Mouse (Mus musculus) lung, postnatal 25 days (tissue): ENCODE data around the gene Hspb2.

Experiments
- DNase-seq: peaks from one replicate; pipeline ENCODE4 v3.0.0; 2022; ENCODE audit warnings: low spot score

Hspb2 gene

GRCm38 (mm10) chr9:50752054-50752602, at the start of gene Hspb2:
Gene Hspb2, minus strand, starts transcription at chr9:50752354.
- DNase-seq, result no peak

- peak; percentile 61 for DNase-seq
These were observed 48.8 kb upstream of the Hspb2 start for GRCm38 (mm10) chr9:50800985-50801384.

GRCm38 (mm10) chr9:50798368-50798767, 46.2 kb upstream of the Hspb2 start:
- DNase-seq, result peak; percentile 57

- DNase-seq, result no peak
These were observed 45.5 kb upstream of the Hspb2 start for GRCm38 (mm10) chr9:50797641-50798040.

- no peak for DNase-seq
These were observed 44.6 kb upstream of the Hspb2 start for GRCm38 (mm10) chr9:50796776-50797175.

- DNase-seq, result no peak
These were observed 43.1 kb upstream of the Hspb2 start for GRCm38 (mm10) chr9:50795266-50795665.

GRCm38 (mm10) chr9:50782155-50782554, 30.0 kb upstream of the Hspb2 start:
- DNase-seq, result no peak

- DNase-seq, result no peak
These were observed 24.1 kb upstream of the Hspb2 start for GRCm38 (mm10) chr9:50776162-50776760.

GRCm38 (mm10) chr9:50775662-50776126, 23.5 kb upstream of the Hspb2 start:
- DNase-seq, result no peak

- peak; percentile 90 for DNase-seq
These were observed 22.9 kb upstream of the Hspb2 start, which contains the start of the genes Alg9 and 1110032A03Rik for GRCm38 (mm10) chr9:50774991-50775612. Gene Alg9, plus strand, starts transcription at chr9:50775019. Gene 1110032A03Rik, minus strand, starts transcription at chr9:50775520.

GRCm38 (mm10) chr9:50774026-50774462, 21.9 kb upstream of the Hspb2 start:
- no peak for DNase-seq

- DNase-seq, result no peak
These were observed 17.9 kb upstream of the Hspb2 start for GRCm38 (mm10) chr9:50770011-50770410.

- peak; percentile 99 for DNase-seq
These were observed 16.2 kb upstream of the Hspb2 start, which contains the start of gene Fdxacb1 for GRCm38 (mm10) chr9:50768107-50769002. Gene Fdxacb1, plus strand, starts transcription at chr9:50768236.

GRCm38 (mm10) chr9:50767531-50768106, 15.5 kb upstream of the Hspb2 start:
- DNase-seq, result no peak

GRCm38 (mm10) chr9:50763331-50763730, 11.2 kb upstream of the Hspb2 start:
- no peak for DNase-seq

- no peak for DNase-seq
These were observed 9.5 kb upstream of the Hspb2 start for GRCm38 (mm10) chr9:50761520-50762243.

GRCm38 (mm10) chr9:50756711-50757110, 4.6 kb upstream of the Hspb2 start:
- DNase-seq, result no peak

- no peak for DNase-seq
These were observed 1.8 kb upstream of the Hspb2 start for GRCm38 (mm10) chr9:50753947-50754346.

GRCm38 (mm10) chr9:50752784-50753615, 846 bp upstream of the Hspb2 start:
- DNase-seq, result peak; percentile 91

GRCm38 (mm10) chr9:50751323-50751722, 831 bp downstream of the Hspb2 start, which contains the start of gene Cryab:
Gene Cryab, plus strand, starts transcription at chr9:50751325.
- DNase-seq, result no peak
